Mouse (Mus musculus): Measurements from ENCODE around the gene Sco2. TPM values are rescaled to one million over a fixed set of nuclear protein-coding genes. Genes with fewer than 3 reads are reported as not detected.

Gene Sco2
- polyA plus RNA-seq, 1 experiment from 2014 or later: 4.5 TPM

DNA sequence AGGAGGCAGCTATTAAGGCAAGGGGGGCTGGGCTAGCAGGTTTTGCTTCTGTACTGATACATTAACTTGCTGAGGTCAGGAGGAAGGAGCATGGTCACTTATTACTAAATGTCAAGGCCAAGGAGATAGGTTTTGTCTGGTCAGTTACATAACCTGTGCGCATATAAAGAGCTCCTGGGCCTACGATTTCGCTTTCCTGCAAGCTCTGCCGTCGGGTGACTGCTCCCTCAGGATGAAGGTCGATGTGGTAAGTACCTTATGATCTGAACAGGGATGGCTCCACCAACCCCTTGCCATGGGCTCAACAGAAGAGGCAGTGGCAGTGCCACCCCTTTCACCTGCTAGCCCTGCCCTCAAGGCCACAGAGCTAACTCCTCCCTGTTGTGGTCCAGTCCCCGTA, 39.4 kb downstream of the Sco2 start, which contains the start of gene Miox:
TSS of gene Miox (plus strand) at position 128 of the 400 bp plus-strand sequence.
- DNase-seq (no peak), ATAC-seq (ENCODE audit: insufficient read depth) (no peak)
- WGBS: 85% methylated on average over 7 of the region's 7 CpGs
- Histone ChIP-seq H3K4me2 (no peak within 1 kb of the TSS), H3K27ac (ENCODE audit: low read depth) (no peak within 1 kb of the TSS), H3K4me3 (ENCODE audit: low read depth, low read length) (no peak within 1 kb of the TSS), H3K9me3 (ENCODE audit: low read depth, low read length) (no peaks in the 10 kb centered on the region), H3K9ac (no peak within 1 kb of the TSS), H3K36me3 (ENCODE audit: insufficient read depth) (no peaks in the 10 kb centered on the region), H3K4me1 (ENCODE audit: insufficient read depth) (no peaks in the 10 kb centered on the region), H3K27me3 (ENCODE audit: insufficient read depth, low read length) (no peaks in the 10 kb centered on the region)
- no peak for TF ChIP-seq CTCF (IDR thresholded peaks at IDR 0.05; ENCODE audit: low read depth)

DNA sequence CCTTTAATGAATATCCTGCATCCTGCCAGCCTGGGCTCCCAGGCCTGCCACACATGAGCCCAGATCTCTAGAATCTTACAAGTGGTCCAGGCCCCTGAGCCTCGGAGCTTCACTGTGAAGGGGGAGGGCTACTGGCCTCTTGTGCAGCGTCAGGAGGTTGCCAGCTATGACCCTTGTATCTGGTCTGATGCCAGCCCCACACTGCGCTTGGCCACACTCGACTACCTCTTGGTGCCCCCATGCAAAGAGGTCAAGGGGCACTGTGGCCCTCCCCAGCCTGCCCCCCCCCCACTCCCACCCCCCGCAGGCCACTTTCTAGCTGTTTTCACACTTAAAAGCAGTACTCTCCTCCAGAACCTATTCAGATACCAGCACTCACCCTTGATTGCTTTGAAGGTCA, 47.2 kb downstream of the Sco2 start:
- Histone ChIP-seq H3K27ac (ENCODE audit: low read depth) (no peak overlapping the region), H3K9me3 (ENCODE audit: low read depth, low read length) (no peaks in the 10 kb centered on the region), H3K4me1 (ENCODE audit: insufficient read depth) (no peaks in the 10 kb centered on the region), H3K27me3 (ENCODE audit: insufficient read depth, low read length) (0 out of 2 replicates have a peak, but pooled peaks cover 7% of the 10 kb centered on the region), H3K36me3 (ENCODE audit: insufficient read depth) (no peaks in the 10 kb centered on the region), H3K9ac (no peak overlapping the region), H3K4me3 (ENCODE audit: low read depth, low read length) (no peak overlapping the region), H3K4me2 (no peak overlapping the region)
- TF ChIP-seq CTCF (IDR thresholded peaks at IDR 0.05; ENCODE audit: low read depth): no peak
- ATAC-seq (ENCODE audit: insufficient read depth): no peak
- DNase-seq: no peak
- WGBS: 48% methylated on average over 5 of the region's 5 CpGs

DNA sequence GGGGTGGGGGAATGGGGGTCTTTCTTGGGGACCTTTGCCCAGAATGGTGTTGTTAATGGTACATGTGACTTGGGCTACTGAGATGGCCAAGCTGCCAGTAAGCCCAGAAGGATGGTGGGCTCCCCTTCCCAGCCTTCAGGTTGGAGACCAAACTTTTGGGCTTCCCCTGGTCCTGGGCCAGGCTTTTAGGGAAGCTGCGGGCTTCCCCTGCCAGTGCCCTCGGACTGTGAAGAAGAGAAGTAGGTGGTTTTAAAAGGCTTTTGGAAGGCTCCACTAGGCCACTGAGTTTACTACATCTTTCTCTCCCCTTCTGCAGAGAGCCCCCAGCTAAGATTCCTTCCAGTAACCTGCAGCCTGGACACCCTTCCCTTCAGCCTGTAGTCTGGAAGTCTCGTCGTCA, 50.0 kb downstream of the Sco2 start:
- 0 out of 2 replicates have a peak, but pooled peaks cover 7% of the 10 kb centered on the region for H3K27me3 ChIP-seq (ENCODE audit: insufficient read depth, low read length)
- peak overlapping the region; percentile 55; the same call in 1 of the 2 replicates for H3K4me2 ChIP-seq
- no peak for TF ChIP-seq CTCF (IDR thresholded peaks at IDR 0.05; ENCODE audit: low read depth)
- no peaks in the 10 kb centered on the region for H3K36me3 ChIP-seq (ENCODE audit: insufficient read depth)
- no peak overlapping the region for H3K27ac ChIP-seq (ENCODE audit: low read depth)
- WGBS: 74% methylated on average over 4 of the region's 4 CpGs
- no peaks in the 10 kb centered on the region for H3K9me3 ChIP-seq (ENCODE audit: low read depth, low read length)
- DNase-seq (no peak), ATAC-seq (ENCODE audit: insufficient read depth) (no peak)
- no peak overlapping the region for H3K9ac ChIP-seq
- no peak overlapping the region for H3K4me3 ChIP-seq (ENCODE audit: low read depth, low read length)
- no peaks in the 10 kb centered on the region for H3K4me1 ChIP-seq (ENCODE audit: insufficient read depth)

DNA sequence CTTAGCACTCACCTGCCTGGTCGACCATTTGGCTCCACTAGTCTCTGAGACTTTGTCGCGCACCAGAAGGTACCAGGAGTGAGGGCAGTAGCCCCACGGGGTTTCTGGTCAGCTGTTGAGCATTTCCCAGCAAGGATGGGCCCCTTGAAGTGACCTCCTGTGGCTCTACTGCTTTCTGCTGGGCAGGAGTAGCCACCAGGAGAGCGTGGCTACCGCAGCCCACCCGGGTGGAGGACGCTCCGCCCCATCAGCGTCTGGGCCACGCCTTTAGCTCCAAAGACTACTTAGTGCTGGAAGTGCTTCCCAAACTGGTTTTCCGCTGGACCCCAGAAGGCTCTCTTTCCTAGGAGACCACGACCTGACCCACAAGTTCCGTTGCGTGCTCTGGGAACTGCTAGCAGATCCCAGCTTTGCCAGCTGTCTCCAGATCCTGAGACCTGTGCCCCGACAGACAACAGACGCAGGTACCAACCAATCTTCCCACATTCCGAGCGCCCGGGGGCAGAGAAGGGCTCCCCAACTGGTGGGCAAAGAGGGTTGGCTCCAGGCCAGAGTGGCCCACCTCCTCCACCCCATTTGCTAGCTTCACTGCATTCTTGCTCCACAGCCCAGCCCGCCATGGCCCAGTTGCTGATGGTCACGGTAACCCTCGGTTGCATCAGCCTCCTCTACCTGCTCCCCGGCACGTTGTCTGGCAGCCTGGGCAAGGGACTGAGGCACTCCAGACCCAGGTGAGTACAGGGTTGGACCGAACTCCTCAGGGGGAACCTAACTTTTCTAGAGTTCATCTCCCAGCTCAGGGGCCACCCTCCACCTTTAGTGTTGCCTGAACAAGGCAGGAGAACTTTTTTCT, 50.8 kb downstream of the Sco2 start, which contains the start of gene Adm2:
TSS of gene Adm2 (plus strand) at position 51 of the 853 bp plus-strand sequence.
- H3K4me3 ChIP-seq (ENCODE audit: low read depth, low read length): peak within 1 kb of the TSS; percentile 19
- 5% methylated on average over 26 of the region's 26 CpGs for WGBS
- H3K4me1 ChIP-seq (ENCODE audit: insufficient read depth): no peaks in the 10 kb centered on the region
- H3K27ac ChIP-seq (ENCODE audit: low read depth): no peak within 1 kb of the TSS
- H3K27me3 ChIP-seq (ENCODE audit: insufficient read depth, low read length): 0 out of 2 replicates have a peak, but pooled peaks cover 7% of the 10 kb centered on the region
- no peak for TF ChIP-seq CTCF (IDR thresholded peaks at IDR 0.05; ENCODE audit: low read depth)
- H3K9me3 ChIP-seq (ENCODE audit: low read depth, low read length): no peaks in the 10 kb centered on the region
- no peaks in the 10 kb centered on the region for H3K36me3 ChIP-seq (ENCODE audit: insufficient read depth)
- H3K9ac ChIP-seq: peak within 1 kb of the TSS; percentile 20; the same call in 1 of the 2 replicates
- DNase-seq (peak; percentile 50), ATAC-seq (ENCODE audit: insufficient read depth) (peak; percentile 47; the same call in 1 of the 2 replicates)
- H3K4me2 ChIP-seq: peak within 1 kb of the TSS; percentile 55

Other genes with a start within 250 kb of the Sco2 start
- 18.8 and 19.7 TPM in 2 replicates for gene Hdac10, start 245.1 kb downstream of the Sco2 start, polyA plus RNA-seq (2014; fragmentation: Nextera tagmentation; extraction: Ambion mirVana)
- 11.4 and 11.9 TPM in 2 replicates for gene Mapk12, start 233.1 kb downstream of the Sco2 start, polyA plus RNA-seq (2014; fragmentation: Nextera tagmentation; extraction: Ambion mirVana)
- 11.3 and 13.3 TPM in 2 replicates for gene Mapk11, start 224.2 kb downstream of the Sco2 start, polyA plus RNA-seq (2014; fragmentation: Nextera tagmentation; extraction: Ambion mirVana)
- 149 and 156 TPM in 2 replicates for gene Plxnb2, start 193.1 kb downstream of the Sco2 start, polyA plus RNA-seq (2014; fragmentation: Nextera tagmentation; extraction: Ambion mirVana)
- gene Dennd6b, start 177.3 kb downstream of the Sco2 start, polyA plus RNA-seq (2014; fragmentation: Nextera tagmentation; extraction: Ambion mirVana): 9.2 and 11.0 TPM in 2 replicates
- 25.6 and 27.8 TPM in 2 replicates for gene Ppp6r2, start 162.3 kb downstream of the Sco2 start, polyA plus RNA-seq (2014; fragmentation: Nextera tagmentation; extraction: Ambion mirVana)
- 56.5 and 71.3 TPM in 2 replicates for gene Sbf1, start 58.5 kb downstream of the Sco2 start, polyA plus RNA-seq (2014; fragmentation: Nextera tagmentation; extraction: Ambion mirVana)
- 0.33 and 0.53 TPM in 2 replicates for gene Adm2, start 51.1 kb downstream of the Sco2 start, polyA plus RNA-seq (2014; fragmentation: Nextera tagmentation; extraction: Ambion mirVana)
- not detected in 2 replicates for gene Miox, start 39.4 kb downstream of the Sco2 start, polyA plus RNA-seq (2014; fragmentation: Nextera tagmentation; extraction: Ambion mirVana)
- 59.1 and 63.7 TPM in 2 replicates for gene Lmf2, start 18.2 kb downstream of the Sco2 start, polyA plus RNA-seq (2014; fragmentation: Nextera tagmentation; extraction: Ambion mirVana)
- gene Ncaph2, start 18.1 kb downstream of the Sco2 start, polyA plus RNA-seq (2014; fragmentation: Nextera tagmentation; extraction: Ambion mirVana): 157 and 168 TPM in 2 replicates
- gene Tymp, start 3.2 kb upstream of the Sco2 start, polyA plus RNA-seq (2014; fragmentation: Nextera tagmentation; extraction: Ambion mirVana): 0.96 and 1.5 TPM in 2 replicates
- 1.1 and 1.3 TPM in 2 replicates for gene Odf3b, start 5.4 kb upstream of the Sco2 start, polyA plus RNA-seq (2014; fragmentation: Nextera tagmentation; extraction: Ambion mirVana)
- not detected in 2 replicates for gene Klhdc7b, start 11.1 kb upstream of the Sco2 start, polyA plus RNA-seq (2014; fragmentation: Nextera tagmentation; extraction: Ambion mirVana)
- not detected in 2 replicates for gene Syce3, start 36.7 kb upstream of the Sco2 start, polyA plus RNA-seq (2014; fragmentation: Nextera tagmentation; extraction: Ambion mirVana)
- 0.54 and 2.3 TPM in 2 replicates for gene Cpt1b, start 52.0 kb upstream of the Sco2 start, polyA plus RNA-seq (2014; fragmentation: Nextera tagmentation; extraction: Ambion mirVana)
- gene C730034F03Rik, start 55.7 kb upstream of the Sco2 start, polyA plus RNA-seq (2014; fragmentation: Nextera tagmentation; extraction: Ambion mirVana): 1.9 and 3.0 TPM in 2 replicates
- 0.15 TPM in 1 of 2 replicates, not detected in the other for gene Gm44502, start 55.9 kb upstream of the Sco2 start, polyA plus RNA-seq (2014; fragmentation: Nextera tagmentation; extraction: Ambion mirVana)
- 45.9 and 48.3 TPM in 2 replicates for gene Chkb, start 56.1 kb upstream of the Sco2 start, polyA plus RNA-seq (2014; fragmentation: Nextera tagmentation; extraction: Ambion mirVana)
- gene Mapk8ip2, start 80.1 kb upstream of the Sco2 start, polyA plus RNA-seq (2014; fragmentation: Nextera tagmentation; extraction: Ambion mirVana): 0.57 and 0.60 TPM in 2 replicates
- 12.7 and 14.2 TPM in 2 replicates for gene Arsa, start 103.6 kb upstream of the Sco2 start, polyA plus RNA-seq (2014; fragmentation: Nextera tagmentation; extraction: Ambion mirVana)
- 3.2 and 3.9 TPM in 2 replicates for gene Shank3, start 125.8 kb upstream of the Sco2 start, polyA plus RNA-seq (2014; fragmentation: Nextera tagmentation; extraction: Ambion mirVana)
- 0.16 TPM in 1 of 2 replicates, not detected in the other for gene Acr, start 194.5 kb upstream of the Sco2 start, polyA plus RNA-seq (2014; fragmentation: Nextera tagmentation; extraction: Ambion mirVana)
- 53.8 and 55.3 TPM in 2 replicates for gene Rabl2, start 218.1 kb upstream of the Sco2 start, polyA plus RNA-seq (2014; fragmentation: Nextera tagmentation; extraction: Ambion mirVana)